Mouse (Mus musculus) G1E (cell line): ENCODE measurements around the gene Vil1. TPM values are rescaled to one million over a fixed set of nuclear protein-coding genes. Genes with fewer than 3 reads are reported as not detected.

Source experiments
- ATAC-seq: 2 replicates; pipeline ENCODE4 v1.8.0; 2016; ENCODE audit warnings: mild to moderate bottlenecking; ENCODE audit not compliant: insufficient number of reproducible peaks, poor library complexity, low FRiP score, severe bottlenecking; ENCODE audit errors: extremely low read depth
- DNase-seq: peaks from one replicate; pipeline ENCODE4 v3.0.0; 2012; ENCODE audit warnings: low spot score
- H3K27me3 ChIP-seq: 2 replicates; pipeline ENCODE4 v1.6.1; 2012; ENCODE audit warnings: mild to moderate bottlenecking, low read length, inconsistent platforms; ENCODE audit not compliant: insufficient read depth
- H3K36me3 ChIP-seq: replicated peaks from 2 replicates; pipeline ENCODE3; 2012; ENCODE audit warnings: mild to moderate bottlenecking, inconsistent platforms
- H3K4me1 ChIP-seq: 2 replicates; pipeline ENCODE4 v1.6.1; 2012; ENCODE audit warnings: low read depth, low read length, inconsistent platforms, mixed read lengths; ENCODE audit not compliant: insufficient read depth
- H3K4me3 ChIP-seq: 2 replicates; pipeline ENCODE4 v1.5.1; 2012; ENCODE audit warnings: low read depth, mild to moderate bottlenecking, inconsistent platforms, low read length, moderate library complexity, mixed read lengths
- H3K9me3 ChIP-seq: replicated peaks from 2 replicates; pipeline ENCODE4 v1.6.1; 2012; ENCODE audit warnings: inconsistent platforms
- CTCF ChIP-seq: IDR thresholded peaks from 2 replicates; pipeline ENCODE4 v1.5.1; 2012; ENCODE audit warnings: low read depth, low read length, inconsistent platforms, mixed read lengths
- GATA1 ChIP-seq: IDR thresholded peaks from 2 replicates; pipeline ENCODE4 v1.6.1; 2012; ENCODE audit warnings: borderline replicate concordance, low read length, inconsistent platforms, mixed read lengths
- GATA2 ChIP-seq: IDR thresholded peaks from 2 replicates; pipeline ENCODE4 v1.6.1; 2012; ENCODE audit warnings: low read depth, low read length, inconsistent platforms, borderline replicate concordance
- POLR2AphosphoS5 ChIP-seq: IDR thresholded peaks from 2 replicates; pipeline ENCODE4 v1.6.1; 2012; ENCODE audit warnings: low read depth, low read length, inconsistent platforms; ENCODE audit not compliant: insufficient replicate concordance
- TAL1 ChIP-seq: conservative IDR thresholded peaks from 2 replicates; pipeline ENCODE4 v1.6.1; 2012; ENCODE audit warnings: low read depth, low read length, inconsistent platforms, mixed read lengths
- polyA plus RNA-seq: library from polyadenylated mRNA; stranded (reverse); fragments of >175 nt; gene quantifications from 2 replicates; pipeline ENCODE4 v1.2.3, GENCODE M21; 2012
- total RNA-seq, 2 experiments: library from RNA; stranded (forward) in 1 of 2; stranded (reverse) in 1 of 2; fragments of 200-1000 nt in 1 of 2; fragments of >200 nt in 1 of 2; fragmentation: Nextera tagmentation in 1 of 2; gene quantifications; 2 replicates each; pipeline ENCODE4 v1.2.3; 2014 to 2017

Vil1 gene
- total and polyA plus RNA-seq, 3 experiments = 0.35 to 1.1 (median 0.68) TPM

DNA sequence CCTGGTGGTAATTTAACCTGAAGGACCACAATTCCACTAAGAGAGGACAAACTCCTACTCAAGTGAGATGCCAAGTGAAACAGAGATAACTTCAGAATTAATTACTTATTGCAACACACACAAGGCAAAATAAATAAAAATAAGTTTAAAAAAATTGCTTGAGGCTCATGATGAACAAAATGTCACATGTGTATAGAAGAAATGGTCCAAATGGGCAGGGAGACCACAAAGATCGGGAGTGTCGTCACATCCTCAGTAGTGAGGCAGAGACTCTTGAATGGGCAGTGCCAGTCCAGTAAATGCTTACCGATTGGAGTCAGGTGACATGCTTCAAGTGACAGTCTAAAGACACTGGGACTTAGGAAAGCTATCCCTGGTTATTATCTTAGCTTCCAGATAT, 8.6 kb upstream of the Vil1 start:
- no peak for ATAC-seq
- Histone ChIP-seq H3K4me3 (no peak overlapping the region), H3K27me3 (no peaks in the 10 kb centered on the region; the same call in 1 of the 2 replicates), H3K4me1 (peaks cover 63% of the 10 kb centered on the region), H3K36me3 (peaks cover 2% of the 10 kb centered on the region), H3K9me3 (peaks cover 2% of the 10 kb centered on the region; the same call in 1 of the 2 replicates)
- DNase-seq = no peak
- TF ChIP-seq GATA1 (no peak), POLR2AphosphoS5 (no peak), CTCF (no peak), GATA2 (no peak), TAL1 (no peak)

DNA sequence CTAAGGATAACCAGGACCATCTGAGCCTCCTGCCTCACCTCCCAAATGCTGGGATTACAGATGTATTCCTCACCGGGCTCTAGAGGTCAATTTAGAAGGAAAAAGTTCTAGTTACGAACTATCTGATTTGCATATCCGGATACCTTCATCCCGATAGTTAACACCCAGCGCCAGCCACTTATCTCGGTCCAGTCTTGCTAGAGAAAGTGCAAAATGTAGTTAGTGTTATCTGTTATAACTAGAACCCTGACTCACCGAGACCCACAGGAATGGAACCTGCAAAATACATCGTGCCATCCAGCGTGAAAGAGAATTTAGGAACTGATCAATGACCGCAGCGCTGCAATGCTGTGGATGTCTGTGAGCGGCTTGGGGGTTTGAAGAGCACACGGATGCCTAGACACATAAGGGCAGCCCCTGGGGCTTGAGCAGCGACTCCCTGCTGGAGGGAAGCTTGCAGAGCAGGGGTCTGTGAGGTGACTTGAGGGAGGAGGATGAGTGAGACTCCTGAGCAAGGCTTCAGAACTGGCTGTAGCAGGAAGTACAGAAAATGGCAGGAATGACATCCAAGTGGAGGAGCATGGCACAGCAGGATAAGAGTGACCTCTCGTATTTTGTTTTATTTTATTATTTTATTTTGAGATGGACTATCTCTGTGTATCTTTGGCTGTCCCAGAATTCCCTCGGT, 8.0 kb upstream of the Vil1 start:
- Histone ChIP-seq H3K27me3 (no peaks in the 10 kb centered on the region; the same call in 1 of the 2 replicates), H3K4me3 (peak overlapping the region; percentile 15; the same call in 1 of the 2 replicates), H3K36me3 (no peaks in the 10 kb centered on the region), H3K4me1 (peaks cover 65% of the 10 kb centered on the region), H3K9me3 (0 out of 2 replicates have a peak, but pooled peaks cover 2% of the 10 kb centered on the region)
- TF ChIP-seq POLR2AphosphoS5 (no peak), CTCF (no peak), GATA1 (no peak), GATA2 (no peak), TAL1 (no peak)
- DNase-seq = no peak
- no peak for ATAC-seq

DNA sequence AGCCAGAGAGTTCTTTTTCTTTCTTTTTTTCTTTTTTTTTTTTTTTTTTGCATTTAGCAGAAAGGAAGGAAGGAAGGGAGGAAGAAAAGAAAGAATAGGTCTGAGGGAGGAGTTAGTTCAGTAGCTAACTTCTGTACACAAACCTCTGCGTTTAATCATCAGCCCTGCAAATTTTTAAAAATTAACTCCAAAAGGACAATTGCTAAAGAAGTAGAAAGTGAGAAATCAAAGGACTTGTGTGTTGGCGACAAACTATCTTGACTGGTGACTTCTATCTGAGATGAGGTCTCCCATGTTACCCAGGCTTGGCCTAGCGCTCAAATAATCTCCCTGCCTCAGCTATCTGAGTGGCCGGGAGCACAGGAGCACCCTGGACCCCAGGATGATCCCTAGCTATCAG, 5.0 kb upstream of the Vil1 start:
- no peak for TF ChIP-seq POLR2AphosphoS5
- TF ChIP-seq CTCF = no peak
- TF ChIP-seq GATA2 = no peak
- no peak for TF ChIP-seq GATA1
- no peak for TF ChIP-seq TAL1
- no peak overlapping the region for H3K4me3 ChIP-seq
- H3K27me3 ChIP-seq = peaks cover 6% of the 10 kb centered on the region; the same call in 1 of the 2 replicates
- no peak for ATAC-seq
- H3K4me1 ChIP-seq = peaks cover 62% of the 10 kb centered on the region
- DNase-seq = no peak
- H3K36me3 ChIP-seq = no peaks in the 10 kb centered on the region
- no peaks in the 10 kb centered on the region for H3K9me3 ChIP-seq

DNA sequence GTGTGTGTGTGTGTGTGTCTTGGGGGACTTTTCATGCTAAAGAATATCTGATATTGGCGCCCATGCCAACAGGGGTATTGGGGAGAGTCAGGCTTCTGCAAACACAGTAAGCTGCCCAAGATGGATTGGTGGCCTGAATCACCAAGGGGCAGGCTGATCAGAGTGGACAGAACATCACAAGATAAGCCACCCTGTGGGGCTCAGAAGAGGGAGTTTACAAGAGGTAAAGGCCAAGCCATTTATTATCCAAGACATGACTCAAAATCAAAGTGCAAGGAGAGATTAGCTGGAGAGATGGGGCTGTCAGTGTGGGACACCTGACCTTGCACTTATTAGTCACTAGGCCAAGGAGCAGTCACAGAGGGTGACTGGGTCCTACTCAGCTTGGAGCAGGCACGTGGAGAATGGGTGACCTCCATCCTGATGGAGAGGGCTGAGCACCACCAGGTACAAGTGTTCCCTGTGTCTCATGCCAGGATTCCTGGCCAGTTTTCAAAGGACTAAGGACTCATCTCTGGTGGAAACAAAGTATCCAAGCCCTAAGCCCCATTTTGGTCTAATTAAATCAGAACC, 2.7 kb downstream of the Vil1 start:
- no peak for TF ChIP-seq POLR2AphosphoS5
- no peak for TF ChIP-seq CTCF
- no peak for TF ChIP-seq TAL1
- no peak for TF ChIP-seq GATA1
- TF ChIP-seq GATA2 = no peak
- no peak for ATAC-seq

DNA sequence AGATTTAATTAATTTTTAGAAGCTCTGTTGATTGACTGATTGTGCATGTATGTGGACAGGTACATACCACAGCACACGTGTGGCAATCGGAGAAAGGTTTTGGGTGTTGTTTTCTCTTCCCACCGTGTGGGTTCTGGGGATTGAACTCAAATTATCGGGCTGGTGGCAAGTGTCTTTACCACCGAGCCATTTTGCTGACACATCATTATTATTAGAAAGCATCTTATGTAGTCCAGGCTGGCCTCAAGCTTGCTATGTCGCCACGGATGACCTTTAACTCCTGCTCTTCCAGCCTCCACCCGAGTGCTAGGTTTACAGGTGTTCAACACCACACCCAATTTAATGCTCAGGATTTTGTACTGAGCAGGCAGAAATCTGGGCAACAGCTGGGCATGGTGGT, 3.5 kb downstream of the Vil1 start:
- no peak for DNase-seq
- no peak for TF ChIP-seq TAL1
- TF ChIP-seq GATA1 = no peak
- TF ChIP-seq GATA2 = no peak
- no peak for TF ChIP-seq POLR2AphosphoS5
- ATAC-seq = no peak

More for the DNA sequence above, 2.7 kb downstream of the Vil1 start:
- Histone ChIP-seq H3K9me3 (no peaks in the 10 kb centered on the region), H3K27me3 (peaks cover 28% of the 10 kb centered on the region), H3K36me3 (no peaks in the 10 kb centered on the region), H3K4me3 (no peak overlapping the region), H3K4me1 (peaks cover 39% of the 10 kb centered on the region)
- DNase-seq = no peak

DNA sequence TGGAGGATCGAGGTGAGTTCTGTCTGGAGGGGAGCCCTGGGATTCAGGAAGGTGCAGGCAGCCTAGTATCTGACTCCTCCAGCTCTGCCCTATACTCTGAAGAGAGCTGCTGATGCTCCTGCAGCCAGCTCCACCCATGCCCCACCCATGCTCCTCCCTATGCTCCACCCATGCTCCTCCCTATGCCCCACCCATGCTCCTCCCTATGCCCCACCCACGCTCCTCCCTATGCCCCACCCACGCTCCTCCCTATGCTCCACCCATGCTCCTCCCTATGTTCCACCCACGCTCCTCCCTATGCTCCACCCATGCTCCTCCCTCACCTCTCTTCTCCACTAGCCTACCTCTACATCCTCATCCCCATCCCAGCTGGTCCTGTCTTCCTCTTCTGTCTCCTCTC, 6.0 kb downstream of the Vil1 start:
- Histone ChIP-seq H3K27me3 (peaks cover 38% of the 10 kb centered on the region), H3K36me3 (no peaks in the 10 kb centered on the region), H3K4me3 (no peak overlapping the region), H3K9me3 (no peaks in the 10 kb centered on the region), H3K4me1 (peaks cover 26% of the 10 kb centered on the region)
- TF ChIP-seq TAL1 (no peak), GATA1 (no peak), POLR2AphosphoS5 (no peak), GATA2 (no peak), CTCF (no peak)
- peak; percentile 54 for ATAC-seq
- no peak for DNase-seq

More for the DNA sequence above, 3.5 kb downstream of the Vil1 start:
- Histone ChIP-seq H3K36me3 (no peaks in the 10 kb centered on the region), H3K27me3 (peaks cover 28% of the 10 kb centered on the region), H3K4me1 (peaks cover 36% of the 10 kb centered on the region), H3K4me3 (no peak overlapping the region), H3K9me3 (no peaks in the 10 kb centered on the region)
